Mouse (Mus musculus) urinary bladder, adult 18-20 months (tissue): ENCODE measurements around the gene Pear1.

ENCODE experiments used
- DNase-seq, 2 experiments: peaks; one replicate each; pipeline ENCODE4 v3.0.0; 2022; ENCODE audit warnings: low spot score in 2 of 2, mixed read lengths in 2 of 2

The Pear1 gene

DNA sequence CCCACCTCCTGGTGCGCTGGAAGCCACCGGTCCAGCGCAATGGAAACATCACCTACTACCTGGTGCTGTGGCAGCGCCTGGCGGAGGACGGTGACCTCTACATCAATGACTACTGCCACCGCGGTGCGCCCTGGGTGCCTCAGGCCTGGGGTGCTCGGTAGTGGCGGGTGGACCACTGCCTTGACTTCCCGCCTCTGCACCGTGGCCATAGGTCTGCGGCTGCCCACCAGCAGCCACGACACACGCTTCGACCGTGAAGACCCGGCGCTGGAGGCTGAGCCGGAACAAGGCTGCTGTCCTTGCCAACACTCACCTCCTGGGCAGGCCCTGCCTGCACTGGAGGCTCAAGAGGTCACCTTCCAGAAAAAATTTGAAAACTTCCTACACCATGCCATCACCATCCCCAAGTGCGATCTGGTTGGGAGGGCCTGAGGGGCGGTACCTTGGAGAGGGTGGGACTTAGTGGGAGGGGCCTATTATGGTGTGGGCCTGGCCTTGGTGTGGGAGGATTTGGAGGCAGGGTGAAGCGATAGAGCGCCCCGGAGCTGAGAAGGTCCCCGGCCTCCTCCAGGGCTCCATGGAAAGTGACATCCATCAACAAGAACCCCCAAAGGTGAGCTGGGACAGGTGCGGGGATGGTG lies 14.7 kb downstream of the Pear1 start:
- no peak for DNase-seq

DNA sequence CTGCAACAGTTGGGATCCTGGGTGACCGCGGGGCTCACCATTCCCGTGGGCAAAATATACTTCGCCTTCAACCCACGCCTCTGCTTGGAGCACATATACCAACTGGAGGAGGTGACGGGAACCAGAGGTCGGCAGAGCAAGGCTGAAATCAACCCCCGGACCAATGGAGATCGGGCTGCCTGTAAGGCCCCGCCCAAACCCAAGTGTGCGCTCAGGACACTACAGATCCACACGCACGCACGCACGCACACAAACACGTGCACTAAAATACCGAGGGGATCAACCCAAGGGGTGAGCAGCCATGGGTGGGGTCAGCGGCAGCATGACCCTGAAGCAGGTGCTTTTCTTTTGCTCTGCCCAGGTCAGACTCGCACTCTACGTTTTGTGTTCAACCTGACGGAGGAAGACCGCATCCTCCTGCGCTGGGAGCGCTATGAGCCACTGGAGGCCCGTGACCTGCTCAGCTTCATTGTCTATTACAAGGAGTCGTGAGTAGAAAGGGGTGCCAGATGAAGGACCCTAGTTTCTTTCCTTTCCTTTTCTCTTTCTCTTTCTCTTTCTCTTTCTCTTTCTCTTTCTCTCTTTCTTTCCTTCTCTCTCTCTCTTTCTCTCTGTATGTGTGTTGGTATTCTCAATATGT lies 19.9 kb downstream of the Pear1 start:
- no peak for DNase-seq

DNA sequence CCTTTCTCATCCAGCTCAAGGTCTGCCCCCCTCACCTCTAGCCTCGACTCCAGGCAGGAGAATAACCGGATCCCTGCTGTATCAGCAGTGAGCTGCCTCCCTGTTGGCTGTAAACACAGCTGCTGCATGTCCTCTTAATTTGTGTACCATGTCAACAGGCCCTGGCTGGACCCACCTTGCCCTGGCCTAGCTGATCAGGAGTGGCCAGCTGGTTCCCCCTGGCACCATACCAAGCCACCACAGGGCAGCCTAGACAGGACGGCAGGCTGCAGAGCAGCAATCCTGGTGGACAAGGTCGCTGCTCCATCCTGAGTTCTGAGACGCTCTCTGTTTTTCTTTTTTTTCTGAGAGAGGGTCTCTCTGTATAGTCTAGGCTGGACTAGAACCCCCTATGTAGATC lies 22.4 kb downstream of the Pear1 start:
- DNase-seq, result no peak

DNA sequence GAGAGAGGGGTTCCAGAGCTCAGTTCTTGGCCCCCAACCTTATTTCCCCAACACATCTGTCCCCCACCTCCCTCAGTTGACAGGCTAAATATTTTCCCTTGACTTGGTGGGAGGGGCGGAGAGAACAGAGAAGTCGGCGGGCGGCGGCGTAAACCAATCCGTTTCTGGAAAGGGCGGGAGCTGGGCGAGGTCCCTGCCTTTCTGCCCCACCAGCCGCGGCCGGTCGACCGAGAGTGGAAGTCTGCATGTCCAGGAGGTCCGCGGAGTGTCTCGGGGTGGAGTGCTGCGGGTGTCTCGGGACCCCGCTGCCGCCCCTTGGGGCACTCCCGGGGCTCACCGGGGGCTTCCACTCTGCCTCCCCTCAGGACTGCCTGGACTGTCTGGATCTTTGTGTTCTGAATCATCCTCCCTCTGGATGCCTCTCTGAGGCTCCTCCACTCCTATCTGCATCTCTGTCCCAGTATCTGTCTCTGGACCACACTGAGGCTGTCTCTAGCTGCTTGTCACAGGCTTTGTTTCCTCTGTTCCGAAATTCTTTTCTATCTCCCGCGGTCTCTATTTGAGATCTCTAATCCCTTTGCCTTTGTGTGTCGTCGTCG lies 27.3 kb downstream of the Pear1 start, which contains the start of gene Insrr:
Insrr (plus strand) TSS at position 216 of the 599 bp plus-strand sequence.
- DNase-seq, result peak in 1 of 2 experiments; percentile 19

DNA sequence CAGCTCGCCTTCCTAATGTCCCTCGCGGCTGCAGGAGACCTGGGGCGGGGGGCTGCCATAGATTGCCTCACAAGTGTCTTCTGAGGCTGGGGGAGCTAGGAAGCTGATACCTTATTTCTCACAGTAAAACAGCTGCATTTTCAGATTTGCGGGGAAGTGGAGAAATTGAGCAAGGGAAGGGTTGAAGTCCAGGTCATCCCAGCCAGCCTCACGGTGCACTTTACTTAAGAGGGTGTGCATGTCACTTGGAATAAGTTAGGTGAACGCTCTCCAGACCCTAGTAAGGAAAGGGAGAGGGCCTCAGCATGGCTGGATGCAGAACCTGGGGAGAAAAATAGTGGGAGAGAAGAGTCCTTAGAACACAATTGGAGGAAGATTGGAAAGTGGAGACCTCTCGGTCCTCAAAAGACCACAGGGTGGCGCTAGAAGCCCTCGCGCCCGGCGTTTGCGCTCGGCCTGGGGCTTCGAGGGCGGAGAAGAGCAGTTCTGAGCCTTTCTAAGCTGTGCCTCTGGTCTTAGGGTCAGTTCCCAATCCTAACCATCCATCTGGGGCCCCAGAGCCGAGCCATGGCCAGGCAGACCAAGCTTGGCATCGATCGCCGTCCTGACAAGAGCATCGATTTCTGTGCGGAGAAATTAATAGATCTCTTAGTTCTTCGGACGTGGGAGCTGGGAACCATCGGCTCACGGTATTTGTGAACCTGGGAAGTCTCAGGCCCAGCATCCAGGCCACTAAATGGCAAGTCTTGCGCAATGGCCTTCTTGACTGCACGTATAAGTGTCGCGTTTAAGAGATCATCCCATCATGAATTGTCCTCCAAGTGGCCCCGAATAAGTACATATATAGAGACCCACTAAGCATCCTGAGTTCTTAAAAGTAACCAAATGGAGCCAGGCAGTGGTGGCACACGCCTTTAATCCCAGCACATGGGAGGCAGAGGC lies 28.5 kb downstream of the Pear1 start:
- DNase-seq, result peak; percentile 29 to 30

DNA sequence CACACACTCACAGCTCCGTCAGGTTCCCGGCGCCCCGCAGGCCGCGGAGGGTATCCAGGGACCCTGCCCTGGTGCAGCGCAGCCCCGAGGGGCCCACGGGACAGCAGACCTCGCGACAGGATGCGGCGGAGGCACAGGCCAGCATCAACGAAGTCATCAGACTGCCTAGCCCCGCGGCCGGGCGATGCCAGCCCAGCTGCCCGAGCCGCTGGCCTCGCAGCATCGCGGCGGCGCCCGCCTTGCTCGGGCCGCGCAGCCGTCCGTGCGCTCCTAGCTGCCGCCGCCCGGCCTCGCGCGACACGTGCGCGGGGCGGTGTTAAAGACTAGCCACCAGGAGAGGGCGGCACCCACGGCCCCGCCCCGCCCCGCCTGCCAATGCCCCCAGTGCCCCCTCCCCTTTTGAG lies 29.2 kb downstream of the Pear1 start, which contains the start of gene Ntrk1:
Ntrk1 (minus strand) TSS at position 241 of the 404 bp plus-strand sequence.
- DNase-seq, result no peak

DNA sequence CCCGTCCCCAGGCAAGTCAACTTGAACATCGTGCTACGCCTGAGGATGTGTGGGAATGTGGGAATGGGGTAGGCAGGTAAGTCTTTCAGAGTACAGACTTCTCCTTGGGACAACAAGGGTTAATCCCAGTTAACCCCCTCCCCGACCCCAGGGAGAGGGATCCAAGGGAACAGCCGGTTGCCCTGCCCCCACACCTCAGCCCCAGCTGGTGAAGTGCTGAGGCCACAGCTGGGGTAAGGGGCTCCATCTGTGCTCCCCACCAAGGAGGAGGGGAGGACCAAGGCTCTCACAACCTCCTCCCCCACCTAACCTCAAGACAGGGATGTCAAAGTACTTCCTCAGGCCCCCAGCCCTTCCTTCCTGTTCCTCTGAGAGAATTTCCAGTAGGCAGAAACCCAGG lies 34.3 kb downstream of the Pear1 start:
- DNase-seq, result no peak

DNA sequence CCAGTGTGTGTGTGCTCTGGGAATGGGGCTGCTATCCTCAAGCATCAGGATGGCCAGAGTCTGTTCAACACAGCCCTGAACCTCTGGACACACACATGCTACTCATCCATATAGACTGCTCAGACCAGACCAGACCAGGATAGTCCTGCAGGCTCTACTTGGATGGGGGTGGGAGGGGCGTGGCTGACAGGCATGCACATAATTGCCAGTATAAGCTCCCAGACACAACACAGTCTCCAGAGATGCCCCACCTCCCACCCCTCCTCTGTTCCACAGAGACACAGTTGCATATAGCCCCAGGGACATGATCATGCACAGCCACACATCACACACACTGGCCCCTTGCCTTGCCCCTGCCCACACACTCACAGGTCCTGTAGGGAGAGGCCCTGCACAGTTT lies 34.9 kb downstream of the Pear1 start:
- no peak for DNase-seq

DNA sequence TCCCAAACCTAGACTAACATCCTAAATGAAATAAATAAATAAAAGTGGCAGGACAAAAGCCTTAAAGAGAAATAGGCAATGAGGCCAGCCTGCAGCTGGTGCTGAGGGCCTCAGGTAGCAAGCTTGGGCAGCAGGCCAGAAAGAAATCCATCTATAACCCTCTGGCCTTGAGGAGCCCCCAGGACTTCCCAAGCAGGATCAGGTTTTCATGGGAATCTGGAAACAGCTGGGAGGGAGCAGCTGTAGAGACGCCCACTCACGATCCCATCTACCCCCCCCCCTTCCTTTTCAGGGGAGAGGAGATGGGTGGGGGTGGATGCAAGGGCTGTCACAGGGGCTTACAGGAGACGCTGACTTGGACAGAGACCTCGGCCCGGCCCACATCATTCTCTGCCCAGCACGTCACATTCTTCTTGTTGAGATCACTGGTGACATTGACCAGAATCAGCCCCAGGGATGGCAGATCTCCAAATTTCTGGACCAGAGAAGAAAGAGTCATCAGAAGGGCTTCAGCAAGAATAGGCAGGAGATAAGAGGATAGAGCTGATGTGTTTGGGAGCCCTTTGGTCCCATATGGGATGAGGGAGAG lies 38.4 kb downstream of the Pear1 start:
- DNase-seq, result no peak

DNA sequence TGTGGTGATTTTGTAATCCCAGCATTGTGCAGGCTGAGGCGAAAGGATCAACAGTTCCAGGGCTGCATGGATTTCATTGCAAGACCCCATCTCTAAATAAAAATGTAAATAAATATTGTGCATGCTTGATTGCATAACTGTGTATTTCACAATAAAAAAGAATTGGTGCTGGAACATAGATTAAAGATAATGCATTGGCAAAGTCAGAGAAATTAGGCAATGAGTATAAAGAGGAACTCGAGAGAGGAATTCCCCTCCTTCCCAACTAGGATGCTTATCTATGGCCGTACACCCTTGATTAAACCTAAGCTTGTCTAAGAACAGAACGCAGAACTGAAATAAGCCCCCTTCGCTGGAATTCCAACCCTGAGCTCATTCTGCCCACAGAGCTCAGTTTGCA lies 39.0 kb downstream of the Pear1 start:
- DNase-seq, result no peak

DNA sequence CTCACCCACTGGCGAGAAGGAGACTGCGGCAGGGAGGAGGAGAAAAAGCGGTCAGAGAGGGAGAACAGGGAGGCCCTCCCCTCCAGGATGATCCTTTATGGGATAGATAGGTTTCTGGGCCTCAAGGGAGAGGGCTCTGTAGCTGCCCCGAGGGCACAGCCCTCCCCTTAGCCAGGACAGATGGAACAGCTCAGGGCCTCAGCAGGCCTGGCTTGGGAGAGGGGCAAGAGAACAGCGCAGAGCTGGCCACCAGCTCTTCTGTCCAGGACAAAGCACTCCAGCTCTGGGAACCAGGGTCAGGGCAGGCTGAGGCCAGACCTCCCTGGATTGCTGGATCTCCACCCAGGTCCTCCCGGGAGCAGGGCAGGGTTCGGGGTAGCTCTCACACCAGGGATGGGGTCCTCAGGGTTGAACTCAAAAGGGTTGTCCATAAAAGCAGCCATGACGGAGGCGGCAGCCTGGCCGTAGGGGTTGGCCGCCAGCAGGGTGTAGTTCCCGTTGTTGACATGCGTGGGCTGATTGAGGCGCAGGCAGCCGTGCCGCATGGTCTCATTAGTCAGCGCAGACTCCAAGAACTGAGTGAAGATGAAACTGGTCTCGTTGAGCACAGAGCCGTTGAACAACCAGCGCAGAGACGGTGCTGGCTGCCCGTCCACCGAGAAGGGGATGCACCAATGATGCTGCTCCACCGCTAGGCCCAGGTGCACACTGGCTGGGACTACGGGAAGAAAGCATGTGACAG lies 40.7 kb downstream of the Pear1 start:
- no peak for DNase-seq

DNA sequence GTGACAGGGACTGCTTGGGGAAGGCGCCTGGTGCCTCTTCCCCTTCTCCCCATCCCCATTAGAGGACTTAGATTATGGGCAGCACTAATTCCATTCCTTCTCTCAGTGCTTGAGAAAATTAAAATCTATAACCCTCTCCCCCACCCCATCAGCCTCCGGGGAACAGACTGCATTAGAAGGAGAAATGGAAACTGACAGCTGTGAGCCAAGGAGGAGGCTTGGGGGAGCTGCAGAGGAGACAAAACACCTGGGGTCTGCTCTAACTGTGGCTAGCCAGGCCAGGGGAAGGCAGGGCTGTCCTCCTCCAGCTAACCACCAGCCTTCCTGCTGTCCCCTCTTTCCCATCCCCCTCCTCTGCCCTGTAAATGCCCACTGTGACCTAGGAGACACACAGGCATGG lies 45.0 kb downstream of the Pear1 start:
- no peak for DNase-seq

DNA sequence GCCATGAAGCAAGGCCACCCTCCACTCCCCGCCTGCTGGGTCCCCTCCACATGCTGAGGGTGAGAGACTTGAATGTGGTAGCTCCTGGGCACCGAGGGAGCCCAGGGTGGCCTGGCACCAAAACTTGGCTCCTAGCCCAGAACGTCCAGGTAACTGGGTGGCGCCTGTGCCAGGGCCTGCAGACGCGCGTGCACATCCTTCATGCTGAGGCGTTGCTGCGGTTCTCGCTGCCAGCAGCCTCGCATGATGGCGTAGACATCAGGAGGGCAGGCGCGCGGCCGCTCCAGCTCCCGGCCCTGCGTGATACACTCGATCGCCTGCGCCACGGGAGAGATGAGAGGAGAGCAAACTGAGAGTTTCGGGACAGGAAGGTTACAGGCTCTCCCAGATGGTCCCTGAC lies 45.8 kb downstream of the Pear1 start:
- no peak for DNase-seq

DNA sequence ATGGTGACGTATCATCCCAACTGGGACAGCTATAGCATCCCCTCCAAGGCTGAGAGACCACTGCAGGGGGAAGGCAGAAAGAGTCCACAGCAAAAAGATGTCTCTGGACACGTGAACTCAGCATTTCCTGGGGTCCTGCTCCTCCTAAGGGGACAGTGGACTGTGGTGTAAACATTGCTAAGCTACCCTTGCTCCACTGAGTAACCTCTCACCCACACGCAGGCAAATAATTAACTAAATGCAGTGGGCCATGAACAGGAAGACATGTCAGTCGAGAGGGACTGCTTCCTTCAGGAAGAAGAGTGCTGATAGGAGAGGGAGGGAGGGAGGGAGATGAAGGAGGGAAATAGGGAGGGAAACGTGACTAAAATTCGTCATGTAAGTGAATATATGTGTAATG lies 53.0 kb downstream of the Pear1 start:
- no peak for DNase-seq

DNA sequence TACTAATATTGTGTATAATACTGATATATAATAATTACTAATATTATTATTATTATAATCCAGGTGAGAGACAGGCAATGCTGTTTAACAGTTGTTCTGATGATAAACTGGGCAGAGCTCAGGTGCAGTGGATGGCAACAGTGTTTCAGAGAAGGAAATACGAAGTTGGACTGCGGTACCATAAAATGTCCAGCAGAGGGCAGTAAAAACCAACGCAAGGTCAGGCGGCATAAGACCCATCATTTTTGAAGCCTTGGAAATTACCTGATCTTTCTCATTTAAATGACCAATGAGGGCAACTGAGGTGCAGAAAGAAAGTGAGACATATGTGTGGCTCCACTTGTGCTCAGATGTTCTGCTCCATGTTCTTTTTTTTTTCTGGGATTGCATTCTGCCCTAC lies 53.8 kb downstream of the Pear1 start:
- no peak for DNase-seq

DNA sequence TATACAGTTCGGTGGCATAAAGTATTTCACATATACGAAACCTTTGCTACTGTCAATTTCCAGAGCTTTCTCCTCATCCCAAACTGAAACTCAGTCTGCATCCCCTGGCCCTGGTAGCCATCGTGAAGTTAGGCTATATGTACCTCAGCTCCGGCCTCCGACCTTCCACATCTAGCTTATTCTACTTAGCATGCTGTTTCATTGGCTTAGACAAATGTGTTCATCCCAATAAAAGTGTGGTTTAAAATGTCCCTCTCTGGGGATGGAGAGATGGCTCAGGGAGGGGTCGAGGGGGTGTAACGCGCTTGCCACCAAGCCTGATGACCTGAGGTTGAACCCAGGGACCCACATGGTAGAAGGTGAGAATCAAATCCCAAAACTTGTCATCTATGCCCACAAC lies 54.6 kb downstream of the Pear1 start:
- DNase-seq, result no peak

DNA sequence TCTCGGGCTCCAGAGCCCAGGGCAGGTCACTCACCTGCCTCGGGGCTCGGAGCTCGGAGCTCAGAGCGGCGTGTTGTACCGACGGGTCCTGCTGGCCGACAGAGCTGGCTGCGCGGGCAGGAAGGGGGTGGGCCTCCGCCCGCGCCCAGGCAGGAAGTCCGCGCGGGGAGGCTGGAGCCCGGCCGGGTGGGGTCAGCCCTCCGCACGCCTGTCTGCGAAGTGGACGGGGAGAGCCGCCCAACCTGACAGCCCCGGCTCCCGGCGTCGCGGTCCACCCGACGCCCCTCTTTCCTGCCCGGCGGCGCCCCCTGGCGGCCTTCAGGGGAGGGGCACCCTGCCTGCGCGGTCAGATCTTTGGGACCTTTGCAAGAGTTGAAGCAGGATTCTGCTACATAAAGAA lies 55.3 kb downstream of the Pear1 start:
- peak; percentile 71 for DNase-seq

DNA sequence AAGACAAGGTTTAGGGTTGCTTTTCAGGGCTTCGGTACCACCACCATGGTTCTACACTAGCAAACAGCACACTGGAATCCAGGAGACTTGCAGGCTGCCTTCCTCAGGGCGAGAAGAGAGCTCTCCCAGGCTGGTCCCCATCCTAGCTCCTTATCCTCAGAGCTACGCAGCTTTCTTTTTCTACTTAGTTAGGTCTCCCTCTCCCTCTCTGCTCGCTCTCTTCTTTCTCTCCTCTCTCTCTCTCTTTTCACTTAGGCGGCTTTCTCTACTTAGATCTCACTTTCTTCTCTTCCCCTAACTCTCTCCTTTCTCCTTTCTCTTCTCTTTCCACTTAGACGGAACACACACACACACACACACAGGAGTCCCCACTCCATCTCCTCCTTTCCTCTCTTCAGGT lies 55.7 kb downstream of the Pear1 start:
- DNase-seq, result no peak

DNA sequence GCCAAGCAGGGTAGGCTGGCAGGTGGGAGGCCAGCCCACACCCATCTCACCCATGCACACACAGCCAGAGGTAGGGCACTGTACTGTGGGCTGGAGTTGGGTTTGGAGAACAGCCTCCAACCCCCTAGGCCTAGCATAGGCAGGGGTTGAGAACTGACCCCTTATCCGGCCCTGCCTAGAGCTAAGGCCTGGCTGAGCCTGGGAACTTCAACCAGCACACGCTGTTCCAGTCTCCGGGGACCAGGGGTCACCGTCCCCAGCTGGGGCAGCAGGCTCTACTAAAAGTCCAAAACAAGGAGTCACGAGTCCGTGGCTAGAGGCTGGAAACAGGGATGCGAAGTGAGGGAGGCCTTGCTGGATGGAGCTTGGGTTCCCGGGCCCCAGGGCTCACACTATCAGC lies 56.3 kb downstream of the Pear1 start:
- DNase-seq, result no peak

DNA sequence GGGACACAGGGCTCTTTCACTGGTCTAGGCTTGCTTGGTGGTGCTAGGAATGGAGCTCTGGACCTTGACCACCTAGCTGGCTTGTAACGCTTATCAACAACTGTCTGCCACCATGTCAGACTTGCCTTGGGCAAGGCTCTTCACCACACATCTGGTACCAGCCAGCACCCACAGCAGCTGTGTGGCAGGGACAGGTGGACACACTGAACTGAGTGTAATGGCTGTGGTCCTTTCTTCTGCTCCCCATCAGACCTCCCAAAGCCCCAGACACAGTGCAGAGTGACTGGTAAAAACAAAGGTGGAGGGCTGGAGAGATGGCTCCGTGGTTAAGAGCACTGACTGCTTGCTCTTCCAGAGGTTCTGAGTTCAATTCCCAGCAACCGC lies 57.8 kb downstream of the Pear1 start:
- DNase-seq, result no peak

DNA sequence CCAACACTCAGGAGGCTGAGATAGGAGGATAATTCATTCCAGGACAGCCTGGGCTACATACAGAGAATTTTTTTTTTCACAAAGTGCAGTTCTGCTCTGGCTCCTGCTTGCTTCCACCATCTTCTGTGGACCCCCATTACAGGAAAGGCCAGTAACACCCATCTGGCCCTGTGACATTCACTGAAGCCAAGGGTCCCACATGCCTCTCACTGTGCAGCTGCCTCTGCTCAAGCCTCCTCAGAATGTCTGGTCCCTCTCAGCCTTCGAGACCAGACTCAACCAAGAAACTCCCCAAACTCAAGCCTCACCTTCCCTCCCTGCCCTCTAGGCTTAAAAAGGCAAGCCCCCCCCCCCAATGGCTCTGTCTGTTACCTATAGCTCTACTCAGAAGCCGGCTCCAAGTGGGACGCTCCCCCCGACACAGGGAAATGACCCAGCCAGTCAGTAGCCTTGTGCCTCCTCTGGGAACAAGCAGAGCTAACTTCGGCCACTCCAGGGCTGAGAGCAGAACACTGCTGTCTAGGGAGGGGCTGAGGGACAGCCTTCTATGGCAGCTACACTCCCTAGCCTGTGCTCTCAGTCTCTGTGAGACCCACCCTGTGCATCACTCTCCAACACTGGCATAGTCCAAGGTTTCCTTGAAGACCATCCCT lies 58.3 kb downstream of the Pear1 start:
- DNase-seq, result no peak
